ENCODE assay signal across 10 mouse cellular contexts in the genomic region with DNA sequence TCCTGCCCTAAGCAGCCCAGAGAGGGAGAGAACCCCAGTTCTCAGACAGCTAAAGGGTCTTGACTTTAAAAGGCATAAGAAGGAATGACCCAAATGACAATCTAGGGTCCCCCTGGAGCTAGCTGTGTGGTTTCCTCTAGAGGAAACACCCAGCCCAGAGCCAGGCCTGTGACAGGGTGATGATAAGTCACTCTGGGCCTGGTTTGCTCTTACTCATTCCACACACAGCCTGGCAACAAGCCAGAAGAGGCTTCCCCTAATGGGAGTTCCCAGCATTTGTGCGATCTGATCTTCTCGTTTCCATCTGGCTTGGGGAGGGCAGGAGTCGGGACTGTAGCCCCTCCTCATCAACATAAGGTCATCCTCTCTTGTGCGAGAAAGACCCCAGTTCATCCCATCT. TPM values are rescaled to one million over a fixed set of nuclear protein-coding genes. Genes with fewer than 3 reads are reported as not detected.
DNase-seq lines count a peak whose midpoint lies in the region; ATAC-seq lines count a peak whose summit lies in the region.
"Had no signal": no experiment of that assay in that cellular context is flagged by ENCODE, and none has a peak within 500 bp of the region (broad histone marks: within the 10 kb centered on the region; RNA-seq: fewer than 3 reads in every experiment).

No protein-coding gene starts in this region.

- H3K36me3 ChIP-seq in hindbrain, embryonic 12.5 days: peaks cover 14% of the 10 kb centered on the region
- peaks cover 35% of the 10 kb centered on the region for H3K36me3 ChIP-seq in hindbrain, embryonic 10.5 days
- H3K36me3 ChIP-seq: G1E had no signal

- DNase-seq in hindbrain, embryonic 10.5 days (ENCODE audit: low spot score): no peak
- DNase-seq in kidney, adult 18-20 months: peak; percentile 60
- DNase-seq in lung, postnatal 14 days: peak; percentile 86
- no peak for DNase-seq in layer of hippocampus, postnatal 36 days
- no peak for DNase-seq in frontal cortex, adult 2 months (ENCODE audit: extremely low spot score in 1 of 2, low spot score in 1 of 2)

- H3K27ac ChIP-seq in hindbrain, embryonic 12.5 days: no peak overlapping the region; the same call in 1 of the 2 replicates
- no peak overlapping the region for H3K27ac ChIP-seq in hindbrain, embryonic 10.5 days
- H3K27ac ChIP-seq: hindbrain, embryonic 15.5 days had no signal

- ATAC-seq in hindbrain, embryonic 12.5 days (ENCODE audit: low FRiP score): no peak
- peak; percentile 55 for ATAC-seq in activated CD4-positive, CD25-positive, alpha-beta regulatory T cell, adult 4 months
- peak; percentile 65 for ATAC-seq in granulocyte monocyte progenitor cell, adult 5-6 weeks (replicated peaks; ENCODE audit: poor library complexity, severe bottlenecking)

- WGBS in hindbrain, embryonic 12.5 days: 15% methylated on average over 4 of the region's 4 CpGs
- 41% methylated on average over 4 of the region's 4 CpGs for WGBS in hindbrain, embryonic 10.5 days

- H3K9me3 ChIP-seq in hindbrain, embryonic 12.5 days (replicated peaks): no peaks in the 10 kb centered on the region
- H3K9me3 ChIP-seq in hindbrain, embryonic 10.5 days: no peaks in the 10 kb centered on the region
- H3K9me3 ChIP-seq: hindbrain, embryonic 15.5 days had no signal

- H3K27me3 ChIP-seq in hindbrain, embryonic 12.5 days: no peaks in the 10 kb centered on the region
- no peaks in the 10 kb centered on the region for H3K27me3 ChIP-seq in hindbrain, embryonic 10.5 days (ENCODE audit: insufficient read depth, poor library complexity, severe bottlenecking)
- H3K27me3 ChIP-seq: hindbrain, embryonic 15.5 days had no signal

- peaks cover 17% of the 10 kb centered on the region for H3K4me1 ChIP-seq in hindbrain, embryonic 12.5 days
- peaks cover 31% of the 10 kb centered on the region for H3K4me1 ChIP-seq in hindbrain, embryonic 10.5 days (replicated peaks)

- no peak overlapping the region for H3K4me3 ChIP-seq in hindbrain, embryonic 12.5 days
- no peak overlapping the region for H3K4me3 ChIP-seq in hindbrain, embryonic 10.5 days
- H3K4me3 ChIP-seq: hindbrain, embryonic 15.5 days had no signal

- H3K9ac ChIP-seq in hindbrain, embryonic 12.5 days: peak overlapping the region; percentile 23; the same call in 1 of the 2 replicates
- H3K9ac ChIP-seq: hindbrain, embryonic 15.5 days had no signal

- H3K4me2 ChIP-seq in hindbrain, embryonic 12.5 days (replicated peaks): no peak overlapping the region
- H3K4me2 ChIP-seq: hindbrain, embryonic 15.5 days had no signal

RNA-seq across cellular contexts. Expression of gene Capn2, which starts 13.2 kb away (rescaled TPM):
- 136 and 138 TPM in 2 replicates for polyA plus RNA-seq in hindbrain, embryonic 12.5 days (2016; fragmentation: Nextera tagmentation; extraction: Ambion mirVana)
- polyA plus RNA-seq in hindbrain, embryonic 10.5 days (2016; fragmentation: Nextera tagmentation; extraction: Ambion mirVana): 91.3 and 105 TPM in 2 replicates
- polyA plus RNA-seq in activated CD4-positive, CD25-positive, alpha-beta regulatory T cell, adult 4 months (2017; shearing (Covaris generic)): 10 to 100 TPM; 44.3 to 47.1 TPM
- 5.2 and 18.1 TPM in 2 replicates for total RNA-seq in granulocyte monocyte progenitor cell, adult 5-6 weeks (2014; fragmentation: Nextera tagmentation)
- total RNA-seq in granulocyte monocyte progenitor cell, adult 5-6 weeks (2017): 8.6 and 9.0 TPM in 2 replicates
- 10 to 100 TPM; 57.9 to 59.5 TPM for total RNA-seq in layer of hippocampus, postnatal 36 days (2021)
- polyA plus RNA-seq in frontal cortex, adult 2 months (2012; rRNA removed): 73.0 and 73.1 TPM in 2 replicates
- polyA plus RNA-seq: G1E had no signal

Comparison
In these comparisons a context has a peak if more than half of its experiments do, and no peak if none do; other contexts are left out.
1. DNase-seq: peak in kidney, adult 18-20 months (single experiment) and lung, postnatal 14 days (single experiment); none in hindbrain, embryonic 10.5 days (single experiment), layer of hippocampus, postnatal 36 days (0 of 2) and frontal cortex, adult 2 months (0 of 2).